Mouse (Mus musculus) central nervous system, embryonic 18 days (tissue): Measurements from ENCODE around the gene Olfr211. TPM values are rescaled to one million over a fixed set of nuclear protein-coding genes. Genes with fewer than 3 reads are reported as not detected.

Experiments
- polyA plus RNA-seq: library from polyadenylated mRNA; depleted of rRNA; stranded (reverse); fragments of >200 nt; gene quantifications from 2 replicates; pipeline ENCODE4 v1.2.3, GENCODE M21; 2012; rRNA removed

Olfr211 gene
- not detected in 2 replicates for polyA plus RNA-seq

GRCm38 (mm10) chr6:116488791-116489190, at the start of gene Olfr211:
Olfr211 (plus strand) TSS chr6:116489091.

GRCm38 (mm10) chr6:116460544-116461283, 28.2 kb upstream of the Olfr211 start, which contains the start of gene Alox5:
Alox5 (minus strand) TSS chr6:116461178.

GRCm38 (mm10) chr6:116506302-116507003, 17.6 kb downstream of the Olfr211 start, which contains the start of gene Olfr212:
Olfr212 (plus strand) TSS chr6:116506516.

GRCm38 (mm10) chr6:116538156-116538555, 49.3 kb downstream of the Olfr211 start, which contains the start of gene Olfr213:
Olfr213 (plus strand) TSS chr6:116538456.

Other genes starting within 250 kb of the Olfr211 start
- gene Zfand4, start 224.9 kb upstream of the Olfr211 start, polyA plus RNA-seq: 6.5 and 7.3 TPM in 2 replicates
- gene March8, start 151.1 kb upstream of the Olfr211 start, polyA plus RNA-seq: 112 and 125 TPM in 2 replicates
- 0.30 and 0.45 TPM in 2 replicates for gene Alox5, start 27.9 kb upstream of the Olfr211 start, polyA plus RNA-seq
- gene Olfr212, start 17.4 kb downstream of the Olfr211 start, polyA plus RNA-seq: 0.04 and 0.08 TPM in 2 replicates
- gene Olfr213, start 49.4 kb downstream of the Olfr211 start, polyA plus RNA-seq: not detected in 2 replicates
- gene Gm5580, start 62.0 kb downstream of the Olfr211 start, polyA plus RNA-seq: 0.12 TPM in 1 of 2 replicates, not detected in the other
- gene Olfr214, start 65.1 kb downstream of the Olfr211 start, polyA plus RNA-seq: not detected in 2 replicates
- 0.01 TPM in 1 of 2 replicates, not detected in the other for gene Olfr215, start 95.1 kb downstream of the Olfr211 start, polyA plus RNA-seq
- 86.3 and 86.4 TPM in 2 replicates for gene Zfp422, start 139.9 kb downstream of the Olfr211 start, polyA plus RNA-seq
- 5.3 and 6.2 TPM in 2 replicates for gene Depp1, start 161.5 kb downstream of the Olfr211 start, polyA plus RNA-seq
- gene Rassf4, start 184.9 kb downstream of the Olfr211 start, polyA plus RNA-seq: 4.9 and 6.9 TPM in 2 replicates
- 0.16 and 0.64 TPM in 2 replicates for gene Tmem72, start 227.8 kb downstream of the Olfr211 start, polyA plus RNA-seq